Mouse (Mus musculus) midbrain, embryonic 12.5 days (tissue): ENCODE results near the gene Pde12. TPM values are rescaled to one million over a fixed set of nuclear protein-coding genes. Genes with fewer than 3 reads are reported as not detected.
"Not testable (repeated sequence)": the region's sequence is repeated elsewhere in the genome, so short reads cannot be mapped to it uniquely, and the experiment has no call there.

Experiments
- ATAC-seq: fragments of 200-750 bp; cut with Nextera tagmentation; 2 replicates; pipeline ENCODE4 v1.8.0; 2017; ENCODE audit warnings: low read depth, moderate TSS enrichment, moderate library complexity; ENCODE audit not compliant: low FRiP score
- H3K27ac ChIP-seq: fragments of 300-500 bp; sonication (generic); replicated peaks from 2 replicates; pipeline ENCODE4 v1.5.1; 2016; ENCODE audit warnings: mild to moderate bottlenecking
- H3K27me3 ChIP-seq: fragments of 300-500 bp; sonication (generic); 2 replicates; pipeline ENCODE4 v1.6.1; 2016; ENCODE audit warnings: mild to moderate bottlenecking
- H3K36me3 ChIP-seq: fragments of 300-500 bp; sonication (generic); 2 replicates; pipeline ENCODE4 v1.6.1; 2016
- H3K4me1 ChIP-seq: fragments of 300-500 bp; sonication (generic); 2 replicates; pipeline ENCODE4 v1.6.1; 2016
- H3K4me2 ChIP-seq: fragments of 300-500 bp; sonication (generic); replicated peaks from 2 replicates; pipeline ENCODE4 v1.6.1; 2016; ENCODE audit warnings: mild to moderate bottlenecking, moderate library complexity
- H3K4me3 ChIP-seq: fragments of 300-500 bp; sonication (generic); 2 replicates; pipeline ENCODE4 v1.5.1; 2016; ENCODE audit warnings: mild to moderate bottlenecking
- H3K9ac ChIP-seq: fragments of 300-500 bp; sonication (generic); replicated peaks from 2 replicates; pipeline ENCODE4 v1.6.1; 2016; ENCODE audit warnings: mild to moderate bottlenecking, moderate library complexity
- H3K9me3 ChIP-seq: fragments of 300-500 bp; sonication (generic); 2 replicates; pipeline ENCODE4 v1.6.1; 2016; ENCODE audit warnings: mild to moderate bottlenecking
- WGBS: fragments of 180-500 bp; shearing (Covaris S2); methylation state at CpG from one replicate; pipeline ENCODE4 v1.1.7; 2016; 5-methylcytosine and 5-hydroxymethylcytosine counted together
- polyA plus RNA-seq: library from polyadenylated mRNA; unstranded; fragments of >200 nt; fragmentation: Nextera tagmentation; extraction: Ambion mirVana; gene quantifications from 2 replicates; pipeline ENCODE4 v1.2.1, GENCODE M21; 2016

Gene Pde12
- 12.1 and 12.9 TPM in 2 replicates for polyA plus RNA-seq

DNA sequence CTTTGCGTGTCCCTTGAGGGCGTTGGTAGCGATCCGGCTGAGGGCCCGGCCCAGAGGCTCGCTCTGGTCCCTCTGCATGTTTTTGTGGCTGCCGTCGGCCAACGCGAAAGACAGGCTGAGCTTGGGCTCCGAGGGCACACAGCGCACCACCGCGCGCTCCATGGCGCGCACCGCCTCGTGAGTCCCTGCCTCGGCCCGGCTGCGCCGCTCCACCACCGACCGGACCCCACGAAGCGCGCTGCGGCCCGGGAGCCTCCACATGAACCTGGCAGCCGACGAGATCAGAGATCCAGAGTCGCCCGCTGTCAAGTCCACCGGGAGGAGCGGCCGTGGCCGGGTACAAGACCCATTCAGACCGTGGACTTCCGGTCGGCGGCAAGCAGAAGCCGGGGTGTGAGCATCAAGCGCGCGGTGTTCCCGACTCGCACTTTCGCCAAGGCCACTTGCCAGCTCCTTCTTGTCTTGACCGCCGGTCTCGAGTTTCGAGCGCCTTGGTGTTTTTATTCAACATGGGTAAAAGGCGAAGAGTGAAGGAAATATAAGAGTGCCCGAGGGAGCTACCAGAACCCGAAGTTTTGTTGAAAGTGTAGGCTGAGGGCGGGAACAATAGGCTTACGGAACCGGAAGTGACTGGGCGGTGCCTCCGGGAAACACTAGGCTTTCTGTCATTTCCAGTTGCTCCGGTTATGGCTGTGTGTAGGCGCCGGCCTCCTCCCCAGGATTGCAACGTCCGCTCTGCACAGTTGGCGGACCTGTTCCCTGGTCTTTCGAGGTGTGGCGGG is at the start of gene Pde12:
Pde12 (minus strand) TSS at position 592 of the 782 bp plus-strand sequence.
- peaks cover 37% of the 10 kb centered on the region for H3K4me1 ChIP-seq
- no peaks in the 10 kb centered on the region for H3K27me3 ChIP-seq
- peak within 1 kb of the TSS; percentile 91 for H3K4me3 ChIP-seq
- peak within 1 kb of the TSS; percentile 97 for H3K4me2 ChIP-seq
- under 1% methylated on average over 70 of the region's 70 CpGs for WGBS
- H3K9me3 ChIP-seq: no peaks in the 10 kb centered on the region
- peak within 1 kb of the TSS; percentile 80 for H3K9ac ChIP-seq
- peak within 1 kb of the TSS; percentile 86 for H3K27ac ChIP-seq
- H3K36me3 ChIP-seq: peaks cover 18% of the 10 kb centered on the region
- ATAC-seq: peak; percentile 91

DNA sequence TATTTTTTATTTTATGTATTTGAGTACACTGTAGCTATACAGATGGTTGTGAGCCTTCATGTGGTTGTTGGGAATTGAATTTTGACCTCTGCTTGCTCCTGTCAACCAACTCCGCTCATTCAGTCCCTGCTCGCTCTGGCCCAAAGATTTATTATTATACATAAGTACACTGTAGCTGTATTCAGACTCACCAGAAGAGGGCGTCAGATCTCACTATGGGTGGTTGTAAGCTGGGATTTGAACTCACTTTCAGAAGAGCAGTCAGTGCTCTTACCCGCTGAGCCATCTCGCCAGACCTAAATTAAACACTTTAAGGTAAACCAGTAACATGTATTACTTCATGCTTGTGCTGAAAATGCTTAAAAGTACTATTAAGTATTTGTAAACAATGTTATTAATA is 35.6 kb upstream of the Pde12 start:
- WGBS: 88% methylated on average over 5 of the region's 5 CpGs
- not testable (repeated sequence) for H3K4me3 ChIP-seq, H3K4me2 ChIP-seq, H3K27me3 ChIP-seq, H3K9ac ChIP-seq, ATAC-seq, H3K4me1 ChIP-seq, H3K36me3 ChIP-seq, H3K27ac ChIP-seq, H3K9me3 ChIP-seq

DNA sequence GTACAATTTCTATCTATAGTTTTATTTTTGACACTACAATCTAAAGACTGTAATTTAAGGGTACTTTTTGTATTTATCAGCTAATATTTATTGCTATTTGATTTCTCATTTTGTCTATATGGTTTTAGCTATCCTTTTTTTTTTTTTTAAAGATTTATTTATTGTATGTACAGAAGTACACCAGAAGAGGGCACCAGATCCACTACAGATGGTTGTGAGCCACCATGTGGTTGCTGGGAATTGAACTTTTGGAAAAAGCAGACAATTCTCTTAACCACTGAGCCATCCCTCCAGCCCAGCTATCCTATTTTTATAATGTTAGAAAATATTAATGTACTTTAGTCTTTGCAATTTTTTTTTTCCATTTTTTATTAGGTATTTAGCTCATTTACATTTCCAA is 28.2 kb upstream of the Pde12 start:
- H3K9ac ChIP-seq: no peak overlapping the region
- no peaks in the 10 kb centered on the region for H3K9me3 ChIP-seq
- ATAC-seq: no peak
- H3K36me3 ChIP-seq: no peaks in the 10 kb centered on the region
- no peaks in the 10 kb centered on the region for H3K4me1 ChIP-seq
- no peaks in the 10 kb centered on the region for H3K27me3 ChIP-seq
- no peak overlapping the region for H3K27ac ChIP-seq
- no peak overlapping the region for H3K4me3 ChIP-seq
- no peak overlapping the region for H3K4me2 ChIP-seq

DNA sequence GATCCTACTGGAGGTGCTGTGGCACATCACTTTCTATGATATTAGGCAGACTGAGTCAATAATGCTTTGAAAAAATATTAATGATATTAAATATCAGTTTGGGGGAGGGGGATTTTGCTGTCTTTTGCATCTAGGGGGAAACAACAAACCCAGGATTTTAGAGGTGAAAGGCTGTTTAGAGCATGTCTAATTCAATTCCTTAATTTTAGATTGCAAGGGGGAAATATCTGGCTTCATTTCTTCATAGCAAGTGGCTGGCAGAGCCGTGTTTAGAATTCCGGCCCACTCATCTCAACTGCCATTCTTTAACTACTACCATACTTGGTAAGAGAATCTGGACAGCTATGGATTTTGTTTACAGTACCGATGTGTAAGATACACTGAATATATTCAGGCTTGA is 23.3 kb upstream of the Pde12 start, which contains the start of gene Dnah12:
Dnah12 (plus strand) TSS at position 301 of the 400 bp plus-strand sequence.
- Histone ChIP-seq H3K9ac (no peak within 1 kb of the TSS), H3K27ac (no peak within 1 kb of the TSS), H3K36me3 (no peaks in the 10 kb centered on the region), H3K27me3 (no peaks in the 10 kb centered on the region), H3K9me3 (no peaks in the 10 kb centered on the region), H3K4me1 (no peaks in the 10 kb centered on the region), H3K4me2 (no peak within 1 kb of the TSS), H3K4me3 (no peak within 1 kb of the TSS)
- 91% methylated on average over 3 of the region's 3 CpGs for WGBS
- no peak for ATAC-seq

- H3K4me1 ChIP-seq: no peaks in the 10 kb centered on the region
- H3K4me3 ChIP-seq: no peak overlapping the region
- no peak overlapping the region for H3K27ac ChIP-seq
- H3K9me3 ChIP-seq: no peaks in the 10 kb centered on the region
- no peak for ATAC-seq
- no peaks in the 10 kb centered on the region for H3K27me3 ChIP-seq
- no peak overlapping the region for H3K9ac ChIP-seq
- 67% methylated on average over 2 of the region's 2 CpGs for WGBS
- no peak overlapping the region for H3K4me2 ChIP-seq
- no peaks in the 10 kb centered on the region for H3K36me3 ChIP-seq
These were observed 21.7 kb upstream of the Pde12 start for GRCm38 (mm10) chr14:26691363-26691762.

- Histone ChIP-seq H3K4me1 (no peaks in the 10 kb centered on the region), H3K4me3 (no peak overlapping the region), H3K36me3 (no peaks in the 10 kb centered on the region), H3K9ac (no peak overlapping the region), H3K27me3 (no peaks in the 10 kb centered on the region), H3K4me2 (no peak overlapping the region), H3K27ac (no peak overlapping the region), H3K9me3 (no peaks in the 10 kb centered on the region)
- WGBS: 70% methylated on average over 2 of the region's 2 CpGs
- ATAC-seq: no peak
These were observed 21.0 kb upstream of the Pde12 start for GRCm38 (mm10) chr14:26690727-26691126.

DNA sequence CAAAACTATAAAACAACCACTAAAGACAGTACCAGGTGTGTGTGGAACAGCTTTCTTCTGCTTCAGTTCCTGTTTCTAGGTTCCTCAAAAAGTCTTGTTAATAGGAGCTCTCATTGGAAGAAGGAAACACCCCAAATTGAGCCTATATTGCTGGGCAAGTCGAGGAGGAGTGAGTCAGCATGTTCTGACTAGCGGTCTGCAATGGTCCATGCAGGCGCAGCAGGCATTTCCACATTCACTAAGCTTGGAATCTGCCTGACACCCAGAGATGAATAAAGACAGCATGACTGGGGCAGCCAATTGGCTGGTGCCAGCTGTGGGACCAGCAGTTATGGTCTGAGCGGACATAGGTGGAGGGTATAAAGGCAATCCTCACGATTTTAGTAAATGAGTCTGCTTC is 6.1 kb upstream of the Pde12 start:
- no peak overlapping the region for H3K9ac ChIP-seq
- H3K9me3 ChIP-seq: no peaks in the 10 kb centered on the region
- no peak overlapping the region for H3K4me2 ChIP-seq
- no peaks in the 10 kb centered on the region for H3K27me3 ChIP-seq
- H3K36me3 ChIP-seq: no peaks in the 10 kb centered on the region
- 73% methylated on average over 5 of the region's 5 CpGs for WGBS
- no peak overlapping the region for H3K27ac ChIP-seq
- no peak overlapping the region for H3K4me3 ChIP-seq
- no peak for ATAC-seq
- no peaks in the 10 kb centered on the region for H3K4me1 ChIP-seq

- 21% methylated on average over 12 of the region's 12 CpGs for WGBS
- Histone ChIP-seq H3K4me2 (no peak overlapping the region), H3K27ac (no peak overlapping the region), H3K9me3 (no peaks in the 10 kb centered on the region), H3K4me3 (no peak overlapping the region), H3K27me3 (no peaks in the 10 kb centered on the region), H3K36me3 (no peaks in the 10 kb centered on the region), H3K4me1 (peaks cover 4% of the 10 kb centered on the region), H3K9ac (no peak overlapping the region)
- ATAC-seq: no peak
These were observed 5.7 kb upstream of the Pde12 start for GRCm38 (mm10) chr14:26675371-26675770.

DNA sequence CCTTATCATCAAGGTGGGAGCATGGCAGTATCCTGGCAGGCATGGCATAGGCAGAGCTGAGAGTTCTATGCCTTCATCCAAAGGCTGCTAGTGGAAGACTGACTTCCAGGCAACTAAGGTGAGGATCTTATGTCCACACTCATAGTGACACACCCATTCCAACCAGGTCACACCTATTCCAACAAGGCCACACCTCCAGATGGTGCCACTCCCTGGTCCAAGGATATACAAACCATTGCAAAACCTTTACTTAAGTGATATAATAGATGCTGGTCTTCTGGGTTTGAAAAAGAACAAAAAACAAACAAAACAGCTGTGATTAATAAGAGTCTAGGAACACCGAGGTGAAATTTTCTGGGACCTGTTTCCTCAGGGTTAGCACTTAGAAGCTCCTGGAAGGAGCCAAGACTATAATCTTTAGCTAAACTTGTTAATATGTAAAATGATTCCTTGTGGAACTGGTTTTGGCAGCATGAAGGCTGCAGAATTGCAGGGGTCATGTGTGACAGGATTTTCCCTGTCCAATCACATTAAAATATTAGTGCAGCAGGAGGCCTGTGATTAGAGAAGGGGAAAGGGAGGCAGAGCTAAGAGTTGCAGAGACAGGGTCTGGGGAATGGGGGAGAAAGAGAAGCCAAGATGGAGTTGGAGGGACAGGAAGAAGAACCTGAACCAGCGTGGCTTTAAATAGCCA is 4.9 kb upstream of the Pde12 start:
- not testable (repeated sequence) for H3K4me2 ChIP-seq, H3K36me3 ChIP-seq, H3K27ac ChIP-seq, H3K4me1 ChIP-seq, H3K27me3 ChIP-seq, H3K4me3 ChIP-seq, H3K9me3 ChIP-seq, H3K9ac ChIP-seq, ATAC-seq
- WGBS: 87% methylated on average over 2 of the region's 2 CpGs

DNA sequence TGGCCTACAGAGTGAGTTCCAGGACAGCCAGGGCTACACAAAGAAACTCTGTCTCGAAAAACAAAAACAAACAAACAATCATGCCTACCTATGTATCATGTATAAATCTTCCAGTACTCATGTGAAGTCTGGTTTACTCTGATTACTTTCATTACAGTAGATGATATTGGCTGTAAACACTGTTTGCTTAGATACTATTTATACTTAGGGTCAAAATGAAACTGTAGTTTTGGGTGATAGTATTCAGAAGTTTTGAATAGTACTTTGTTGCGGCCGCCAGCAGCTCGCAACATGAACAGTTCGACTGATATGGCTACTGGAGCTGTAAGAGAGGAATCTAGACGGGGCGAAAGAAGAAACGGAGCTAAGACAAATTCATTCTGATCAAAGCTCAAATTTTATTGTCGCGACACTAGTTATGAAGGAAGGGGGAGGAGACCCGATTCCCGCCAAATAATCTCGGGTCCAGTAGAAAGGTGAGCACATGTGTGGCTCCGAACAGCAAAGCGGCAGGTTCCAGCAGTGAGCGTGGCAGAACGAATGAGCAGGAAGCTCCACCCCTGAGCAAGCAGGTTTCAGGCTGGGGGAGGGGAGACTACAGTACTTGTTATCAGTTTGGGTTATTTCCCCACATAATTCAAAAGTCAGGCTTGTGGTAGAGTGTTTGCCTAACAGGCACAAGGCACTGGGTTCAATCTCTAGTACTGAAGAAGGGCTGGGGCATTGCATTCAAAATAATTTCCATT is 2.4 kb upstream of the Pde12 start:
- 72% methylated on average over 17 of the region's 17 CpGs for WGBS
- H3K27me3 ChIP-seq: not testable (repeated sequence)

DNA sequence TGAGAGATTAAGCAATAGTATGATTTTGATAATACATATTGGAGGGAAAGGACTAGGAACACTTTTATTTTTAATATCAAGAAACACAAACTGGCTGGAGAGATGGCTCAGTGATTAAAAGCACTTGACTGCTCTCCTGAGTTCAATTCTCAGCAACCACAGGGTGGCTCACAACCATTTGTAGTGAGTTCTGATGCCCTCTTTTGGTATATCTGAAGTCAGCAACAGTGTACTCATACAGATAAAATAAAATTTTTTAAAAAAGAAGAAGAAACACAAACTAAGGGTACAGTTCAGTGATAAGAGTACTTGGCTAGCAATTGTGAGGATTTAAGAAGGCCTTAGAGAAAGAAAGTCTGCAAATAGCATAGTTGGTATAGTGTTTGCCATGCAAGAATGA is 1.3 kb upstream of the Pde12 start:
- no peak for ATAC-seq
- Histone ChIP-seq H3K27ac (no peak overlapping the region), H3K4me2 (no peak overlapping the region), H3K4me1 (peaks cover 32% of the 10 kb centered on the region), H3K9me3 (no peaks in the 10 kb centered on the region), H3K4me3 (no peak overlapping the region), H3K9ac (no peak overlapping the region), H3K36me3 (peaks cover 5% of the 10 kb centered on the region), H3K27me3 (no peaks in the 10 kb centered on the region)

More for the DNA sequence above, 2.4 kb upstream of the Pde12 start:
- H3K9ac ChIP-seq, H3K9me3 ChIP-seq, H3K36me3 ChIP-seq, H3K4me2 ChIP-seq, ATAC-seq, H3K27ac ChIP-seq, H3K4me3 ChIP-seq: not testable (repeated sequence)
- H3K4me1 ChIP-seq: peaks cover 22% of the 10 kb centered on the region
